In genomic region chr17:78937229-78937853, GRCm38 (mm10) we compare ENCODE assay signal across 8 mouse cellular contexts. TPM values are rescaled to one million over a fixed set of nuclear protein-coding genes. Genes with fewer than 3 reads are reported as not detected.
DNase-seq lines count a peak whose midpoint lies in the region; ATAC-seq and TF ChIP-seq lines count a peak whose summit lies in the region.

No protein-coding gene starts in this region.

- ATAC-seq in neural tube, embryonic 11.5 days (ENCODE audit: insufficient read depth, low FRiP score, low TSS enrichment), result peak; percentile 26
- ATAC-seq in intestine, postnatal 0 days, result no peak; the same call in none of the 2 replicates
- ATAC-seq in neural tube, embryonic 15.5 days (ENCODE audit: low FRiP score), result peak; percentile 60

- H3K4me1 ChIP-seq in neural tube, embryonic 11.5 days (ENCODE audit: control insufficient read depth, insufficient read depth, low read length), result peaks cover 4% of the 10 kb centered on the region; the same call in 1 of the 2 replicates
- no peaks in the 10 kb centered on the region for H3K4me1 ChIP-seq in intestine, postnatal 0 days (replicated peaks; ENCODE audit: control insufficient read depth, insufficient read depth, low read length)
- H3K4me1 ChIP-seq in neural tube, embryonic 15.5 days, result peaks cover 44% of the 10 kb centered on the region

- WGBS in neural tube, embryonic 11.5 days, result 10% methylated on average over 26 of the region's 26 CpGs
- 4% methylated on average over 26 of the region's 26 CpGs for WGBS in intestine, postnatal 0 days
- 8% methylated on average over 26 of the region's 26 CpGs for WGBS in neural tube, embryonic 15.5 days

- H3K27me3 ChIP-seq in neural tube, embryonic 11.5 days (ENCODE audit: control insufficient read depth, insufficient read depth, low read length), result no peaks in the 10 kb centered on the region
- H3K27me3 ChIP-seq in intestine, postnatal 0 days (replicated peaks; ENCODE audit: control insufficient read depth, insufficient read depth, low read length), result no peaks in the 10 kb centered on the region
- no peaks in the 10 kb centered on the region for H3K27me3 ChIP-seq in neural tube, embryonic 15.5 days (replicated peaks)

- peak overlapping the region; percentile 80 for H3K4me3 ChIP-seq in neural tube, embryonic 11.5 days (ENCODE audit: low read depth, low read length)
- H3K4me3 ChIP-seq in intestine, postnatal 0 days (ENCODE audit: low read depth, low read length), result peak overlapping the region; percentile 61
- peak overlapping the region; percentile 93 for H3K4me3 ChIP-seq in neural tube, embryonic 15.5 days (replicated peaks)

- TF ChIP-seq CTCF in intestine, postnatal 0 days (IDR thresholded peaks at IDR 0.05; ENCODE audit: low read depth), result no peak

- H3K27ac ChIP-seq in neural tube, embryonic 11.5 days (ENCODE audit: low read depth, low read length), result no peak overlapping the region
- H3K27ac ChIP-seq in intestine, postnatal 0 days (ENCODE audit: low read depth, low read length), result no peak overlapping the region
- H3K27ac ChIP-seq in neural tube, embryonic 15.5 days (replicated peaks), result peak overlapping the region; percentile 85

- DNase-seq in adrenal gland, adult 2 months, result peak; percentile 10
- no peak for DNase-seq in adrenal gland, postnatal 4 days (ENCODE audit: low spot score in 2 of 2)
- DNase-seq in neural tube, embryonic 11.5 days (ENCODE audit: low spot score), result peak; percentile 14
- no peak for DNase-seq in neural tube, embryonic 10.5 days (ENCODE audit: extremely low spot score, low spot score)
- DNase-seq in retina, postnatal 1 day, result no peak
- DNase-seq in right cerebral cortex, postnatal 36 days (ENCODE audit: low spot score in 2 of 2), result no peak

- H3K4me2 ChIP-seq in neural tube, embryonic 11.5 days (ENCODE audit: low read depth), result peak overlapping the region; percentile 62
- peak overlapping the region; percentile 78 for H3K4me2 ChIP-seq in intestine, postnatal 0 days (replicated peaks; ENCODE audit: low read depth)
- peak overlapping the region; percentile 75 for H3K4me2 ChIP-seq in neural tube, embryonic 15.5 days

- peaks cover 2% of the 10 kb centered on the region; the same call in 1 of the 2 replicates for H3K36me3 ChIP-seq in neural tube, embryonic 11.5 days (ENCODE audit: control insufficient read depth, insufficient read depth, low read length)
- peaks cover 33% of the 10 kb centered on the region for H3K36me3 ChIP-seq in intestine, postnatal 0 days (ENCODE audit: control insufficient read depth, insufficient read depth)
- peaks cover 42% of the 10 kb centered on the region for H3K36me3 ChIP-seq in neural tube, embryonic 15.5 days

- peak overlapping the region; percentile 47 for H3K9ac ChIP-seq in neural tube, embryonic 11.5 days (ENCODE audit: low read length)
- peak overlapping the region; percentile 68 for H3K9ac ChIP-seq in intestine, postnatal 0 days (ENCODE audit: low read depth, low read length)
- H3K9ac ChIP-seq in neural tube, embryonic 15.5 days (replicated peaks), result peak overlapping the region; percentile 83

- H3K9me3 ChIP-seq in neural tube, embryonic 11.5 days (ENCODE audit: control insufficient read depth, low read length), result no peaks in the 10 kb centered on the region
- H3K9me3 ChIP-seq in intestine, postnatal 0 days (ENCODE audit: control insufficient read depth), result no peaks in the 10 kb centered on the region
- no peaks in the 10 kb centered on the region for H3K9me3 ChIP-seq in neural tube, embryonic 15.5 days (replicated peaks)

RNA-seq across cellular contexts. Expression of gene Ndufaf7, which starts 0.4 kb away (rescaled TPM):
- total RNA-seq in adrenal gland, adult 2 months (2021), result 10 to 100 TPM; 38.5 to 50.3 TPM
- 3.1 and 4.6 TPM in 2 replicates for polyA plus RNA-seq in adrenal gland, adult 2 months (2012; rRNA removed)
- 10 to 100 TPM; 39.4 to 46.8 TPM for total RNA-seq in adrenal gland, postnatal 4 days (2021)
- polyA plus RNA-seq in neural tube, embryonic 11.5 days (2014; fragmentation: Nextera tagmentation; extraction: Ambion mirVana), result 48.3 and 53.3 TPM in 2 replicates
- polyA plus RNA-seq in intestine, postnatal 0 days (2015; fragmentation: Nextera tagmentation; extraction: Ambion mirVana), result 24.1 and 29.7 TPM in 2 replicates
- 67.0 and 68.2 TPM in 2 replicates for polyA plus RNA-seq in neural tube, embryonic 15.5 days (2015; fragmentation: Nextera tagmentation; extraction: Ambion mirVana)

RNA-seq across cellular contexts. Expression of gene Cebpz, which starts 0.5 kb away (rescaled TPM):
- total RNA-seq in adrenal gland, adult 2 months (2021), result 10 to 100 TPM; 42.6 to 50.5 TPM
- polyA plus RNA-seq in adrenal gland, adult 2 months (2012; rRNA removed), result 0.89 and 3.0 TPM in 2 replicates
- total RNA-seq in adrenal gland, postnatal 4 days (2021), result 10 to 100 TPM; 41.7 to 52.6 TPM
- 56.8 and 57.6 TPM in 2 replicates for polyA plus RNA-seq in neural tube, embryonic 11.5 days (2014; fragmentation: Nextera tagmentation; extraction: Ambion mirVana)
- 30.8 and 36.0 TPM in 2 replicates for polyA plus RNA-seq in intestine, postnatal 0 days (2015; fragmentation: Nextera tagmentation; extraction: Ambion mirVana)
- polyA plus RNA-seq in neural tube, embryonic 15.5 days (2015; fragmentation: Nextera tagmentation; extraction: Ambion mirVana), result 38.7 and 46.5 TPM in 2 replicates

RNA-seq across cellular contexts. Expression of gene Cebpzos, which starts 21.0 kb away (rescaled TPM):
- total RNA-seq in adrenal gland, adult 2 months (2021), result 10 to 100 TPM; 34.7 to 40.5 TPM
- polyA plus RNA-seq in adrenal gland, adult 2 months (2012; rRNA removed), result 6.3 and 6.6 TPM in 2 replicates
- total RNA-seq in adrenal gland, postnatal 4 days (2021), result 10 to 100 TPM; 44.9 to 45.2 TPM
- 99.3 and 109 TPM in 2 replicates for polyA plus RNA-seq in neural tube, embryonic 11.5 days (2014; fragmentation: Nextera tagmentation; extraction: Ambion mirVana)
- 113 and 114 TPM in 2 replicates for polyA plus RNA-seq in intestine, postnatal 0 days (2015; fragmentation: Nextera tagmentation; extraction: Ambion mirVana)
- polyA plus RNA-seq in neural tube, embryonic 15.5 days (2015; fragmentation: Nextera tagmentation; extraction: Ambion mirVana), result 113 and 125 TPM in 2 replicates

RNA-seq across cellular contexts. Expression of gene Sult6b1, which starts 30.5 kb away (rescaled TPM):
- under 1 TPM in 1 of 2 experiments, not detected in 1; 0.52 TPM for total RNA-seq in adrenal gland, adult 2 months (2021)
- polyA plus RNA-seq in adrenal gland, adult 2 months (2012; rRNA removed), result not detected in 2 replicates
- under 1 TPM in 1 of 2 experiments, not detected in 1; 0.39 TPM for total RNA-seq in adrenal gland, postnatal 4 days (2021)
- 0.11 TPM in 1 of 2 replicates, not detected in the other for polyA plus RNA-seq in neural tube, embryonic 11.5 days (2014; fragmentation: Nextera tagmentation; extraction: Ambion mirVana)
- 0.25 TPM in 2 replicates for polyA plus RNA-seq in intestine, postnatal 0 days (2015; fragmentation: Nextera tagmentation; extraction: Ambion mirVana)
- polyA plus RNA-seq in neural tube, embryonic 15.5 days (2015; fragmentation: Nextera tagmentation; extraction: Ambion mirVana), result 0.13 TPM in 1 of 2 replicates, not detected in the other

RNA-seq across cellular contexts. Expression of gene Eif2ak2, which starts 55.0 kb away (rescaled TPM):
- 10 to 100 TPM; 24.0 to 24.3 TPM for total RNA-seq in adrenal gland, adult 2 months (2021)
- 1.0 and 1.4 TPM in 2 replicates for polyA plus RNA-seq in adrenal gland, adult 2 months (2012; rRNA removed)
- total RNA-seq in adrenal gland, postnatal 4 days (2021), result 10 to 100 TPM; 40.2 to 43.8 TPM
- 3.2 and 3.3 TPM in 2 replicates for polyA plus RNA-seq in neural tube, embryonic 11.5 days (2014; fragmentation: Nextera tagmentation; extraction: Ambion mirVana)
- 23.4 and 25.1 TPM in 2 replicates for polyA plus RNA-seq in intestine, postnatal 0 days (2015; fragmentation: Nextera tagmentation; extraction: Ambion mirVana)
- 3.6 and 6.0 TPM in 2 replicates for polyA plus RNA-seq in neural tube, embryonic 15.5 days (2015; fragmentation: Nextera tagmentation; extraction: Ambion mirVana)

Comparison
In these comparisons a context has a peak if more than half of its experiments do, and no peak if none do; other contexts are left out.
1. DNase-seq: peak in adrenal gland, adult 2 months (single experiment) and neural tube, embryonic 11.5 days (single experiment); none in adrenal gland, postnatal 4 days (0 of 2), neural tube, embryonic 10.5 days (single experiment), retina, postnatal 1 day (single experiment) and right cerebral cortex, postnatal 36 days (0 of 2).
2. RNA of gene Cebpzos, which starts 21.0 kb away (polyA plus RNA-seq): 113 to 125 TPM in neural tube, embryonic 15.5 days, 113 to 114 TPM in intestine, postnatal 0 days and 99.3 to 109 TPM in neural tube, embryonic 11.5 days; 6.3 to 6.6 TPM in adrenal gland, adult 2 months; every median in the first group is over 10 times any median in the second.
3. Peak in every context shown above with its lines, with median percentiles within 50 percentile points of each other: H3K4me2 ChIP-seq, H3K4me3 ChIP-seq and H3K9ac ChIP-seq.